Mouse (Mus musculus) small intestine, adult 2 months (tissue): ENCODE measurements around the gene Slmap. TPM values are rescaled to one million over a fixed set of nuclear protein-coding genes. Genes with fewer than 3 reads are reported as not detected.

Source experiments
- H3K27ac ChIP-seq: fragments of 200-500 bp; 2 replicates; pipeline ENCODE4 v1.5.1; 2012; ENCODE audit warnings: low read depth, low read length, control low read depth, inconsistent platforms; ENCODE audit not compliant: insufficient read depth
- H3K27me3 ChIP-seq: fragments of 200-500 bp; 2 replicates; pipeline ENCODE4 v1.6.1; 2012; ENCODE audit warnings: mild to moderate bottlenecking, moderate library complexity, low read length, inconsistent platforms; ENCODE audit not compliant: control insufficient read depth, insufficient read depth
- H3K36me3 ChIP-seq: fragments of 200-500 bp; 2 replicates; pipeline ENCODE4 v1.6.1; 2012; ENCODE audit warnings: mild to moderate bottlenecking, low read length, control low read depth, inconsistent platforms; ENCODE audit not compliant: control insufficient read depth, insufficient read depth
- H3K4me1 ChIP-seq: fragments of 200-500 bp; 2 replicates; pipeline ENCODE4 v1.6.1; 2012; ENCODE audit warnings: low read length, inconsistent platforms, mixed read lengths; ENCODE audit not compliant: control insufficient read depth, insufficient read depth, insufficient read length
- H3K4me3 ChIP-seq: fragments of 200-500 bp; 2 replicates; pipeline ENCODE4 v1.5.1; 2012; ENCODE audit warnings: low read depth, mild to moderate bottlenecking, control low read depth, inconsistent platforms, low read length, moderate library complexity
- CTCF ChIP-seq: fragments of 200-500 bp; IDR thresholded peaks from 2 replicates; pipeline ENCODE4 v1.5.1; 2012; ENCODE audit warnings: low read depth, mild to moderate bottlenecking, control low read depth, inconsistent platforms, low read length, moderate library complexity, mixed read lengths; ENCODE audit not compliant: insufficient replicate concordance, insufficient read length; ENCODE audit errors: extremely low read depth
- POLR2A ChIP-seq: fragments of 200-500 bp; IDR thresholded peaks from 2 replicates; pipeline ENCODE4 v1.6.1; 2012; ENCODE audit warnings: low read depth, mild to moderate bottlenecking, control low read depth, inconsistent platforms, low read length, moderate library complexity
- WGBS: fragments of 180-500 bp; shearing (Covaris S2); methylation state at CpG from one replicate; pipeline ENCODE4 v1.1.7; 2018; 5-methylcytosine and 5-hydroxymethylcytosine counted together
- polyA plus RNA-seq: library from polyadenylated mRNA; depleted of rRNA; stranded (reverse); fragments of >200 nt; gene quantifications from 2 replicates; pipeline ENCODE4 v1.2.3, GENCODE M21; 2012

Slmap gene
- polyA plus RNA-seq, 1 experiment, result 25.1 TPM

- no peak overlapping the region for H3K27ac ChIP-seq
- TF ChIP-seq CTCF (no peak), POLR2A (no peak)
Measured at GRCm38 (mm10) chr14:26477738-26478137, 57.0 kb downstream of the Slmap start.

GRCm38 (mm10) chr14:26476391-26476790 lies 58.3 kb downstream of the Slmap start:
- 0 out of 2 replicates have a peak, but pooled peaks cover 2% of the 10 kb centered on the region for H3K36me3 ChIP-seq
- no peaks in the 10 kb centered on the region for H3K4me1 ChIP-seq
- no peak overlapping the region for H3K4me3 ChIP-seq
- 81% methylated on average over 2 of the region's 2 CpGs for whole genome bisulfite sequencing
- no peak for TF ChIP-seq CTCF
- no peak for TF ChIP-seq POLR2A
- H3K27me3 ChIP-seq, result no peaks in the 10 kb centered on the region
- no peak overlapping the region for H3K27ac ChIP-seq

More at GRCm38 (mm10) chr14:26477738-26478137, 57.0 kb downstream of the Slmap start:
- Histone ChIP-seq H3K36me3 (peaks cover 5% of the 10 kb centered on the region; the same call in 1 of the 2 replicates), H3K4me1 (no peaks in the 10 kb centered on the region), H3K27me3 (no peaks in the 10 kb centered on the region), H3K4me3 (no peak overlapping the region)
- WGBS, result 91% methylated on average over 5 of the region's 5 CpGs

GRCm38 (mm10) chr14:26467974-26468373 lies 66.8 kb downstream of the Slmap start:
- Histone ChIP-seq H3K27me3 (no peaks in the 10 kb centered on the region), H3K36me3 (peaks cover 14% of the 10 kb centered on the region), H3K4me1 (no peaks in the 10 kb centered on the region), H3K4me3 (no peak overlapping the region), H3K27ac (no peak overlapping the region)
- TF ChIP-seq CTCF (no peak), POLR2A (no peak)
- 93% methylated on average over 4 of the region's 4 CpGs for WGBS

GRCm38 (mm10) chr14:26466544-26467125 lies 68.1 kb downstream of the Slmap start:
- TF ChIP-seq POLR2A, result no peak
- TF ChIP-seq CTCF, result no peak
- H3K36me3 ChIP-seq, result peaks cover 22% of the 10 kb centered on the region
- no peak overlapping the region for H3K4me3 ChIP-seq
- H3K27me3 ChIP-seq, result no peaks in the 10 kb centered on the region
- 86% methylated on average over 5 of the region's 5 CpGs for WGBS
- H3K27ac ChIP-seq, result no peak overlapping the region
- H3K4me1 ChIP-seq, result no peaks in the 10 kb centered on the region

- Histone ChIP-seq H3K27me3 (no peaks in the 10 kb centered on the region), H3K36me3 (peaks cover 27% of the 10 kb centered on the region), H3K27ac (no peak overlapping the region), H3K4me1 (no peaks in the 10 kb centered on the region), H3K4me3 (no peak overlapping the region)
- no peak for TF ChIP-seq CTCF
- TF ChIP-seq POLR2A, result no peak
- WGBS, result 84% methylated on average over 6 of the region's 6 CpGs
Measured at GRCm38 (mm10) chr14:26465898-26466297, 68.8 kb downstream of the Slmap start.

GRCm38 (mm10) chr14:26459516-26459915 lies 75.2 kb downstream of the Slmap start:
- Histone ChIP-seq H3K27ac (no peak overlapping the region), H3K36me3 (peaks cover 37% of the 10 kb centered on the region), H3K27me3 (no peaks in the 10 kb centered on the region), H3K4me3 (no peak overlapping the region), H3K4me1 (no peaks in the 10 kb centered on the region)
- no peak for TF ChIP-seq CTCF
- TF ChIP-seq POLR2A, result no peak

- Histone ChIP-seq H3K4me3 (no peak overlapping the region), H3K27ac (no peak overlapping the region), H3K27me3 (no peaks in the 10 kb centered on the region), H3K36me3 (peaks cover 16% of the 10 kb centered on the region), H3K4me1 (no peaks in the 10 kb centered on the region)
- TF ChIP-seq CTCF, result no peak
- TF ChIP-seq POLR2A, result no peak
- 81% methylated on average over 16 of the region's 16 CpGs for WGBS
Measured at GRCm38 (mm10) chr14:26454851-26455250, 79.9 kb downstream of the Slmap start.
